14 mouse cellular contexts compared by ENCODE assay signal in the genomic region with DNA sequence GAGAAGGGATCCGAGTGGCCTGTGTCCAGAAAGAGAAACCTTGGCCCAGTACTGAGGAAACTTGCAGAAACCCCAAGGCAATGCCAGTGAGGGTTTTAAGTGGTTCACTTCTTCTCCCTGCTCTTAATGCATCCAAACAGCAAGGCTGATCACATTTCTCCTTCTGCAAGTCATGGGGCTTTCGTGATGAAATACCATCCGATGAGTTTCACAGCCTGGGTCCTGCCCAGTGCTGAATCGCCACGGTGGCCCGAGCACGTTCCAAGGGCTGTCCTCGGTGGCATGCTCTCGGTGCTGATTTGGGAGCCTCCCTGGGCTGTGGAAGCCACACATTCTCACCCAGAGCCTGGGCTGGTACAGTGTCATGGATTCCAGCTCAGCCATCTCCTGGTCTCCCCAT. TPM values are rescaled to one million over a fixed set of nuclear protein-coding genes. Genes with fewer than 3 reads are reported as not detected.
"Had no signal": no experiment of that assay in that cellular context is flagged by ENCODE, and none has a peak within 500 bp of the region (broad histone marks: within the 10 kb centered on the region; RNA-seq: fewer than 3 reads in every experiment).

No protein-coding gene starts in this region.

- DNase-seq: heart, adult 11 months; heart, adult 2 months; heart, postnatal 14 days; heart, postnatal 36 days; kidney, adult 11 months; kidney, adult 2 months; kidney, adult 9 months; kidney, postnatal 14 days; kidney, postnatal 36 days; layer of hippocampus, adult 9-11 months; layer of hippocampus, postnatal 36 days; left cerebral cortex, postnatal 4 days had no signal

RNA-seq across cellular contexts. Expression of a gene that starts 12.9 kb away (rescaled TPM):
- total RNA-seq: hematopoietic stem cell, adult 5-6 weeks; liver, adult 2 months had no signal
